Mouse (Mus musculus) cerebellum, adult 2 months (tissue): ENCODE results near the gene Serpinb6d. TPM values are rescaled to one million over a fixed set of nuclear protein-coding genes. Genes with fewer than 3 reads are reported as not detected.

Experiments used
- DNase-seq, 2 experiments: peaks; one replicate each; pipeline ENCODE4 v3.0.0; 2021
- H3K27ac ChIP-seq: fragments of 200-500 bp; 2 replicates; pipeline ENCODE4 v1.5.1; 2012; ENCODE audit warnings: low read length, control low read depth, inconsistent platforms; ENCODE audit not compliant: insufficient read depth
- H3K27me3 ChIP-seq: fragments of 200-500 bp; 2 replicates; pipeline ENCODE4 v1.6.1; 2012; ENCODE audit warnings: inconsistent platforms, mild to moderate bottlenecking, low read length, moderate library complexity; ENCODE audit not compliant: control insufficient read depth, insufficient read depth
- H3K4me1 ChIP-seq: fragments of 200-500 bp; 2 replicates; pipeline ENCODE4 v1.6.1; 2011; ENCODE audit warnings: low read length; ENCODE audit not compliant: control insufficient read depth, insufficient read depth
- H3K4me3 ChIP-seq: fragments of 200-500 bp; replicated peaks from 2 replicates; pipeline ENCODE3; 2011; ENCODE audit warnings: mild to moderate bottlenecking, low read depth, low read length, control low read depth; ENCODE audit not compliant: insufficient read depth
- CTCF ChIP-seq: fragments of 200-500 bp; IDR thresholded peaks from 2 replicates; pipeline ENCODE4 v1.5.1; 2011; ENCODE audit warnings: low read depth, mild to moderate bottlenecking, control low read depth, low read length, moderate library complexity, borderline replicate concordance; ENCODE audit not compliant: insufficient read depth
- POLR2A ChIP-seq: fragments of 200-500 bp; IDR thresholded peaks from 2 replicates; pipeline ENCODE4 v1.6.1; 2011; ENCODE audit warnings: low read length, control low read depth, borderline replicate concordance; ENCODE audit not compliant: insufficient read depth
- WGBS: fragments of 180-500 bp; shearing (Covaris S2); methylation state at CpG from one replicate; pipeline ENCODE4 v1.1.7; 2018; 5-methylcytosine and 5-hydroxymethylcytosine counted together
- polyA plus RNA-seq: library from polyadenylated mRNA; depleted of rRNA; stranded (reverse); fragments of >200 nt; gene quantifications from 2 replicates; pipeline ENCODE4 v1.2.3, GENCODE M21; 2012; rRNA removed

Gene Serpinb6d
- polyA plus RNA-seq: not detected in 2 replicates

DNA sequence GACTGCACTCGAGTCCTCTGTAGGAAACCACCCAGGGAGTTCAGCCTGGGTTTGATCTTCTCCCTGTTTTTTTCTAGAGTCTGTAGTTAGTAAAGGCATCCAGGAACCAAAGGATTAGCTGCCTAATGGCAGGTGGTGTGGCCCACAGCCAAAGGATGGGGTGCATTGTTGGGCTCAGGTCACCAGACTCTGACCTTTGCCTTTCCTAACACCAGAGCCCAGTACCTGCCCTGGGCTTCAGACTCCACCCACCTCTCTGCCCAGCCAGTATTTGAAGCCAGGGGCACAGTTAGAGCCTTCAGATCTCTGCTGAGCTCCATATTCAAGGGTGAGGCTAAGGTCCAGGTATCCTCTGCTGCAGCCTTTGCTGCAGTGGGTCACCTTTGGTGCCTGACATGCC lies at the start of gene Serpinb6d:
TSS of gene Serpinb6d (plus strand) at position 301 of the 400 bp plus-strand sequence.
- Histone ChIP-seq H3K27ac (no peak within 1 kb of the TSS), H3K4me1 (no peaks in the 10 kb centered on the region), H3K27me3 (no peaks in the 10 kb centered on the region), H3K4me3 (no peak within 1 kb of the TSS)
- no peak for DNase-seq
- WGBS: 42% methylated on average over 1 of the region's 1 CpGs
- TF ChIP-seq CTCF (no peak), POLR2A (no peak)

- no peaks in the 10 kb centered on the region for H3K27me3 ChIP-seq
- WGBS: 86% methylated on average over 2 of the region's 2 CpGs
- no peak for TF ChIP-seq POLR2A
- no peak for TF ChIP-seq CTCF
- H3K27ac ChIP-seq: no peak overlapping the region
- H3K4me3 ChIP-seq: no peak overlapping the region
- no peaks in the 10 kb centered on the region for H3K4me1 ChIP-seq
- no peak for DNase-seq
Observed at GRCm38 (mm10) chr13:33622921-33623320, 38.3 kb upstream of the Serpinb6d start.

- Histone ChIP-seq H3K27ac (no peak overlapping the region), H3K4me1 (no peaks in the 10 kb centered on the region), H3K4me3 (no peak overlapping the region), H3K27me3 (no peaks in the 10 kb centered on the region)
- TF ChIP-seq CTCF (no peak), POLR2A (no peak)
- DNase-seq: no peak
- WGBS: 62% methylated on average over 2 of the region's 2 CpGs
Observed at GRCm38 (mm10) chr13:33642540-33642939, 18.7 kb upstream of the Serpinb6d start.

- Histone ChIP-seq H3K27me3 (no peaks in the 10 kb centered on the region), H3K4me1 (no peaks in the 10 kb centered on the region), H3K27ac (no peak overlapping the region), H3K4me3 (no peak overlapping the region)
- TF ChIP-seq CTCF (no peak), POLR2A (no peak)
- no peak for DNase-seq
Observed at GRCm38 (mm10) chr13:33662550-33662949, 1.3 kb downstream of the Serpinb6d start.

GRCm38 (mm10) chr13:33720296-33720695 lies 59.1 kb downstream of the Serpinb6d start:
- 75% methylated on average over 2 of the region's 2 CpGs for WGBS
- H3K27ac ChIP-seq: no peak overlapping the region
- TF ChIP-seq CTCF (no peak), POLR2A (no peak)
- no peak for DNase-seq
- no peaks in the 10 kb centered on the region for H3K27me3 ChIP-seq
- H3K4me3 ChIP-seq: no peak overlapping the region
- no peaks in the 10 kb centered on the region for H3K4me1 ChIP-seq

Other genes starting within 250 kb of the Serpinb6d start
- gene Serpinb9g, start 176.6 kb upstream of the Serpinb6d start, polyA plus RNA-seq: not detected in 2 replicates
- gene Serpinb6e, start 182.0 kb downstream of the Serpinb6d start, polyA plus RNA-seq: 0.10 and 0.15 TPM in 2 replicates
- gene Serpinb6c, start 244.3 kb downstream of the Serpinb6d start, polyA plus RNA-seq: 0.18 and 0.33 TPM in 2 replicates